Mouse (Mus musculus): ENCODE data around the gene Lrrc38.

Lrrc38 gene

GRCm38 (mm10) chr4:143349484-143349906 is at the start of gene Lrrc38:
Lrrc38 (plus strand) TSS chr4:143349757.
- WGBS = 8% methylated on average over 19 of the region's 19 CpGs

DNA sequence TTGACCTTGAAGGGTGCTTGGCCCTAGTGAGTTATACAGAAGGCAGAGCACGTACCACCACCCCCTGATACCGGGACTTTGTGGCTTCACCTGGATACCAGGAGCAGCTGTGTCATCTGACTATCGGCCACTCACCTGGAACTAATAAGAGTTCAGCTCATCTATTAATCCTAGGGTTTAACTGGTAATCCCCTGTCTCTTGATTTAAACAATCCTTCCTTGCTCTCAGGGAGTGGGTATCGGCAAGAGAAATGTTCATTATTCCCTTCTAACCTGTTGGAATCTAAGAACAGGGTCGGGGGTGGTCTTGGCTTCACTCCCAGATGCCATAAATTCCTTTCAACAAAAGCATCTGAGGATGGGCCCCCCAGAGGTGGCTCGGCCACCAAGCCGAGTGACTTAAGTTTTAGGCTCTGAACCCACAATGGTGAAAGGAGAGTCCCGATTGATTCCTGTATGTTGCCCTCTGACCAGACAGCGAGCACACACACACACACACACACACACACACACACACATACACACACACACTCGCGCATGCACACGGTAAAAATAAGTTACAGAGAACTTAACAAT is 49.4 kb upstream of the Lrrc38 start:
- 50% methylated on average over 12 of the region's 12 CpGs for WGBS

- WGBS = 82% methylated on average over 5 of the region's 5 CpGs
These were observed 48.5 kb upstream of the Lrrc38 start for GRCm38 (mm10) chr4:143301042-143301441.

DNA sequence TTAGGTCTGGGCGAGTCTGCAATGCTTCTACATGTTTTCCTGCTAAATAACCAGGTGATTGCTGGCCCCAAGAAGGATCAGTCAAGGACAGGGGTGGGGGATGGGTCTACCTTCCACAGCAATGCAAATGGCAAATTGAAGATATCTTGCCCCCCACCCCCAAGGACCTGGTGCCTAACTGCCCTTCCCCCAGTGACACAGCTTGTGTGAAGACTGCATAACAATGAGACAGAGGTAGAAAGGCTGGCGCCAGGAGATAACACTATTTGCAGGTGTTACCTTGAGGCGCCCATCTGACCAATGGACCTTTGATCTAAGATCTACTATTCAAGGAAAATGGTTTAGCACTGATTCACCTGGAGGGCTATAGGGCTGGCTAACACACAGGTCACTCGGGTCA is 47.7 kb upstream of the Lrrc38 start:
- WGBS = 75% methylated on average over 4 of the region's 4 CpGs

DNA sequence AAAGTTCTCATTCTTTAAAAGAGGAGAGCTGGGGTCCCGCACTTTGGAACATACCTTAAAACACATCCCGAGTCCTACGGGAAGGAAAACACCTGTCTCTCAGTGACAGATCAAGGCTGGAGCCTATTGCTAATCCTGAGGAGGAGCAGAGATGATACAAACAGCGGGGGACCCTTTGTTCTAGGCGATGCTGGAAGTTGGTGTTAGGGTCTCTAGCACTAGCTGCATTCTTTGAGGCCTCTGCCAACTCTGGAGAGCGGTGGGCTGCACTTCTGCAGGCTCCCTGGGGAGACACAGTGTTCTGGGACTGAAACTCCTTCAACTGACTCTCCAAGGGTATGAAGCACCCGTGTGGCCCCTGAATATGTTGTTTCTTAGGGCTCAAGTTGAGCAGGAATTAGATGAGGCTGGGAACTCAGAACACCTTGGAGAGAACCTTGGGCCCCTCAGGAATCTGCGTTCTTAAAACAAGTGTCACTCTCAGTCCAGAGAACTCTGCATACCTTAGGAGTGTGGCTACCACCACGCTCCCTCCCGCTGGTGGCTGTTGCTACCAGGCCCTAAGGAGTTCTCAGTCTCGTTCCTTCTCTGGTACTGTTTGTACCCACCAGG is 47.2 kb upstream of the Lrrc38 start:
- WGBS = 68% methylated on average over 11 of the region's 11 CpGs

DNA sequence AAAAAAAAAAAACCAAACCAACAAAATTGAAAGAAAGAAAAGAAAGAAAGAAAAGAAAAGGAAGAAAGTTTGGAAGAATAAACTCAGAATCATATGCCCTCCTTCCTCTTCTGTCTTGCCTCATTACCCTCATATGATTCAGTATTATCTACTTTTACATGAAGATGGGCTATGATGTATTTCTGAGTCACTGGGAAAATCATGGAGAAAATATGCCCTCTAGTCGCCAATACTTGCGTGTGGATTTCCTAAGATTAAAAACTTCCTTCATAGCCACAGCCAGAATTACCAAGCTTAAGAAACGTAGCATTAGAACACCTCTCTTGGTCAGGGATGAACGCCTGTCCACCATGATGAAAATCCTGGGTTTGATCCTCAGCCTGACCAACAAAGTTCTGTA is 44.5 kb upstream of the Lrrc38 start:
- 90% methylated on average over 4 of the region's 4 CpGs for WGBS

DNA sequence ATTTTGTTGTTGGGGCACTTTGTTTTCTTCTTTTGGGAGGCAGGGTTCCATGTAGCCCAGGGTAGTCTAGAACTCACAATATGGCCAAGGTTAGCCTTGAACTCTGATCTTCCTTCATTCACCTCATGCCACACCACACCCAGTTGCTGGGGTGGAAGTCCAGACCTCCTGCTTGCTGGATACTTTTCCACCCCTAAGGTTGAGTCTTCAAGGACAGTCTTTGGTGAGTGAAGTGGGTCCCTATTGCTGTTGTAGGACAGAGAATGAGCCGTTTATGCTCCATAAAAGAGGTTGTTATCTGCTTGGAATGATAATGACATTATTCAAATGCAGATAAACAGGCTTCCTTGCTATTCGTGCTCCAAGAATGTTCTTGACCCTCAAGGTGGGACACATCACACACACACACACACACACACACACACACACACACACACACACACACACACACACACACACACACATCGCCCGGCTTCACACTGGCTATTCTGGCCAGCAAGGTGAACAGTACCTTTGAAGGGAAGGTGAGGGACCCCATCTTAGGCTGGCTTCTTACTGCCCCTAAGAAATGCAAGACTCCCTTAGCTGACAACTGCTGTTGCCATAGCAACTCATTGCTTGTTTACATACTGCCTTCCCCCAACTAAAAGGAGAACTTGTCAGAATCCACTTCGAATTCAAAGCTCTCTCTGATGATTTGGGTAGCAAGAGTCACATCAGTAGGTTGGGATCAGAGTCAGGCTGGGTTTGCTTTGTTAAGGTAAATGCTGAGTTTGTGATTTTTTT is 43.4 kb upstream of the Lrrc38 start:
- 63% methylated on average over 5 of the region's 5 CpGs for WGBS

GRCm38 (mm10) chr4:143311341-143311740 is 38.2 kb upstream of the Lrrc38 start:
- WGBS = 25% methylated on average over 2 of the region's 2 CpGs

GRCm38 (mm10) chr4:143313299-143313698 is 36.3 kb upstream of the Lrrc38 start:
- WGBS = 79% methylated on average over 6 of the region's 6 CpGs

DNA sequence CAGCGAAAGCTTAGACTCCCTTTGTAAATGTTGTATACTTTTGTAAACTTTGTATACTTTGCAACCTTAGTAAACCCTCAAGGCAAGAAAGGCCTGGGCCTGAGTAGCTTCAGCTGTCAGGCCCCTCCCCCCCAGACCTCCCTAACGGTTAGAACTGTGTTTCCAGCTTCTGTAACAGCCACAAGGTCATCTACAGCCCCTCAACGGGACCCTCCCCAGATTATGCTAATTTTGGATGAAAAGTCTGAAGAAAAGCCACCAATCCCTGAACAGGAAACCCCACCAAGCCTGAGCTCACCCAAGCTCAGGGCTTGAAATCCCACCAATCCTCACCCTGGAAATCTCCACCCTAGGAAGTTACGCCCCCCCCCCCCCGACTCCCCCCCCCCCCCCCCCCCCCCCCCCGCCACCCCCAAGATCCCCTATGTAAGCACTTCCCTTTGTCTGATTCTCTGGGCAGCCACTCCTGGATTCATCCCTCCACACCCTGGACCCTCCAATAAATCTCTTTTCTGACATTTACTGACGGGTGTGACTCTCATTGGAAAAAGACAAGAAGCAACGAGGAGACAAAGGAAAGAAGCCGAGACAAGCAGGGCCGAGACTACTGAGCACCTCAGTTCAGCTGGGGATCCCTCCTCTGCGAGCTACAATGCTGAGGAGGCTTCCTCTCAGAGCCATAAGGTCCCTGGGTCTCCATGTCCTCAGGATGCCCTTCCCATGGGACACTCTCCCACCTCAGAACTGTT is 25.2 kb upstream of the Lrrc38 start:
- 33% methylated on average over 8 of the region's 11 CpGs for WGBS

GRCm38 (mm10) chr4:143324925-143325624 is 24.5 kb upstream of the Lrrc38 start:
- 15% methylated on average over 15 of the region's 15 CpGs for WGBS

DNA sequence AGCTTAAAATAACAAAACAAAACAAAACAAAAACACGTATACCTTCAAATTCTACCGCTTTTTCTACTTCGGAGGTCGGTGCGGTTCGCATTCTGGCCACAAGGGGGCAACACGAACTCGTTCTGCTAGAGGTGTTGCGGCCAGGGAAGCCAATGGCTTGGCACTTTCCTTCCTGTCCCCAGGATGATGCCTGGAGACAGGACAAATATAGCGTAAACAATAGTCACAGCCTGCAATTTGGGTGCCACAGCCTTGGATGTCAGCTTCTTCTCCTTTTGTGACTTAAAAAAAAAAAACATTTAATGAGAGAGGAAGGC is 24.0 kb upstream of the Lrrc38 start:
- 2% methylated on average over 10 of the region's 10 CpGs for WGBS

- WGBS = 41% methylated on average over 9 of the region's 9 CpGs
These were observed 19.0 kb upstream of the Lrrc38 start for GRCm38 (mm10) chr4:143330566-143330965.

GRCm38 (mm10) chr4:143331787-143332186 is 17.8 kb upstream of the Lrrc38 start:
- 94% methylated on average over 1 of the region's 1 CpGs for WGBS

- WGBS = 59% methylated on average over 5 of the region's 5 CpGs
These were observed 15.4 kb upstream of the Lrrc38 start for GRCm38 (mm10) chr4:143334145-143334544.

GRCm38 (mm10) chr4:143334995-143335394 is 14.6 kb upstream of the Lrrc38 start:
- 69% methylated on average over 17 of the region's 17 CpGs for WGBS

- 82% methylated on average over 2 of the region's 2 CpGs for WGBS
These were observed 13.5 kb upstream of the Lrrc38 start for GRCm38 (mm10) chr4:143336096-143336495.

DNA sequence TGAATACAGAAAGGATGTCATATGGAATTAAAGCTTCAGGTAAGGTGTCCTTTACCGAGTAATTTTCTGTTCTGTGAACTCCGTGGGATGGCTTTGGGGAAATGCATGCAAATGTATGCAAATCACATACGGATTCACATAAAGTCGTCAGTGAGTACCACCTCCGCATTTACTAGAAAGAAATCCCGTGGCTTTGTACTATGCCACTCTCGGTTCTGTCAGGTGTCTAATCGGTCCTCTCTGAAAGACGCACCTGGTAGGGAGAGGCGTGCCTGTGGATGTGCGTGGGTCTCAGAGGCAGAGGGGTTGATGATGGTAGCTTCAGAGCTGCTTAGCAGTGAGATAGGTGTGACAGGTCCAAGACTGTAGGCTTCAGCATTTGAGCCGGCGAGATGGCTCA is 9.7 kb upstream of the Lrrc38 start:
- WGBS = 53% methylated on average over 13 of the region's 13 CpGs

GRCm38 (mm10) chr4:143341470-143341869 is 8.1 kb upstream of the Lrrc38 start:
- 75% methylated on average over 7 of the region's 7 CpGs for WGBS

DNA sequence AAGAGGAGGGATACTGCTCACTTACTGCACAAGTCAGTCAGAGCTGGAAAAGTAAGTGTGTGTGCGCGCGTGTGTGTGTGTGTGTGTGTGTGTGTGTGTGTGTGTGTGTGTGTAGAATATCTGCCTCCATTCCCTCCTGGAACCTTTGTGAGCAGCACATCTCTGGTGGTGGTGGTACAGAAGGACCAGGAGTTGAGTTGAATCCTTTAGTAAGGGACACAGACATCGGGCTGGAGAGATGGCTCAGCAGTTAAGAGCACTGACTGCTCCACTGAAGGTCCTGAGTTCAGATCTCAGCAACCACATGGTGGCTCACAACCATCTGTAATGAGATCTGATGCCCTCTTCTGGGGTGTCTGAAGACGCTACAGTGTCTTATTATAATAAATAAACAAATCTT is 4.1 kb upstream of the Lrrc38 start:
- WGBS = 88% methylated on average over 5 of the region's 5 CpGs

GRCm38 (mm10) chr4:143348678-143349077 is 879 bp upstream of the Lrrc38 start:
- WGBS = 31% methylated on average over 5 of the region's 5 CpGs

All from cerebral cortex, adult 2 months (tissue).